Comparison of ENCODE assay signal across 15 mouse cellular contexts in the genomic region with DNA sequence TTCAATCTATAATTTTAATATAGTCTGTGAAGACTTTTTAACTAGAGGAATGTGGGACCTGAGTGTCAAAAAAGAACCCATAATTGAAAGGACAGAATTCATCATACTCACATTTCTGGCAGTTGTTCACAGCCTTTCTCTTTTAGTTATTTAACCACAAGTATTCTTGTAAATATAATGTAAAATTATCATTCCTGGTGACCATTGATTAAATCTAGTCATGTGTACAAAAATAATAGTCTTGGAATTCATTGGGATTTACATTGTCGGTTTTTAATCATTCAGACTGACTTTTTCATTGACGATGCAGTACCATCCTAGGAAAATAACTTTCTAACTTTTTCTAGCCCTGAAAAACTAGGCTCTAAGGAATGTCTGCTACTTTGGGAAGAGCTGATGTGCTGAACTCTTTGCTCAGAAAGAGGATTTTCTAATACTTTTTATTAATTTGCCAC.
"Had no signal": no experiment of that assay in that cellular context is flagged by ENCODE, and none has a peak within 500 bp of the region (broad histone marks: within the 10 kb centered on the region; RNA-seq: fewer than 3 reads in every experiment).

A gene (minus strand): TSS at position 405 of the 455 bp plus-strand sequence.

- DNase-seq: heart, postnatal 10 days; heart, postnatal 14 days; heart, postnatal 36 days; heart, postnatal 4 days; kidney, adult 11 months; kidney, adult 18-20 months; kidney, adult 2 months; kidney, adult 9 months; kidney, postnatal 10 days; kidney, postnatal 14 days; kidney, postnatal 25 days; kidney, postnatal 36 days; kidney, postnatal 4 days; layer of hippocampus, adult 9-11 months; layer of hippocampus, postnatal 36 days had no signal
